Mouse (Mus musculus) CH12.LX (cell line): ENCODE data around the gene Lrig3. TPM values are rescaled to one million over a fixed set of nuclear protein-coding genes. Genes with fewer than 3 reads are reported as not detected.

Experiments
- DNase-seq: peaks from one replicate; pipeline ENCODE4 v3.0.0-alpha.2; 2013; ENCODE audit errors: extremely low read depth
- H3K27ac ChIP-seq: 2 replicates; pipeline ENCODE4 v1.5.1; 2012; ENCODE audit warnings: low read depth, mild to moderate bottlenecking, control low read depth, moderate library complexity; ENCODE audit not compliant: insufficient read depth
- H3K27me3 ChIP-seq: replicated peaks from 2 replicates; pipeline ENCODE3; 2012; ENCODE audit warnings: inconsistent platforms
- H3K36me3 ChIP-seq, 2 experiments: replicated peaks in 1 of 2; 2 replicates each; pipeline versions ENCODE3 to v1.6.1; 2012; ENCODE audit warnings: inconsistent platforms in 1 of 2, low read length in 1 of 2, mild to moderate bottlenecking in 1 of 2, mixed read lengths in 1 of 2, moderate library complexity in 1 of 2; ENCODE audit not compliant: control insufficient read depth in 1 of 2, insufficient read depth in 1 of 2
- H3K4me1 ChIP-seq, 2 experiments: 2 replicates each; pipeline ENCODE4 v1.6.1; 2012; ENCODE audit warnings: inconsistent platforms in 1 of 2, moderate library complexity in 1 of 2; ENCODE audit not compliant: insufficient read depth in 2 of 2, control insufficient read depth in 1 of 2
- H3K4me2 ChIP-seq: 2 replicates; pipeline ENCODE4 v1.6.1; 2012; ENCODE audit warnings: low read depth, mild to moderate bottlenecking, control low read depth; ENCODE audit not compliant: poor library complexity, insufficient read depth, severe bottlenecking
- H3K4me3 ChIP-seq, 3 experiments: fragments of 150-350 bp in 1 of 3; sonication (generic) in 1 of 3; replicated peaks in 1 of 3; 2 replicates each; pipeline versions ENCODE3 to v1.5.1; 2011 to 2012; ENCODE audit warnings: low read depth in 2 of 3, low read length in 2 of 3, mild to moderate bottlenecking in 2 of 3, moderate library complexity in 2 of 3, control low read depth in 1 of 3, improper control_type of control experiment in 1 of 3, inconsistent platforms in 1 of 3, mixed read lengths in 1 of 3; ENCODE audit not compliant: poor library complexity in 1 of 3
- H3K79me2 ChIP-seq: replicated peaks from 2 replicates; pipeline ENCODE4 v1.6.1; 2012; ENCODE audit warnings: mild to moderate bottlenecking, moderate library complexity; ENCODE audit not compliant: control insufficient read depth, poor library complexity, insufficient read depth, severe bottlenecking; ENCODE audit errors: extremely low read depth
- H3K9ac ChIP-seq: 2 replicates; pipeline ENCODE4 v1.6.1; 2012; ENCODE audit warnings: low read depth, mild to moderate bottlenecking, control low read depth, moderate library complexity; ENCODE audit not compliant: insufficient read depth
- H3K9me3 ChIP-seq: replicated peaks from 2 replicates; pipeline ENCODE3; 2012; ENCODE audit warnings: low read length, inconsistent platforms, mixed read lengths
- BHLHE40 ChIP-seq: IDR thresholded peaks from 2 replicates; pipeline ENCODE4 v1.6.1; 2011; ENCODE audit warnings: mild to moderate bottlenecking, low read depth, low read length, improper control_type of control experiment
- CTCF ChIP-seq, 2 experiments: IDR thresholded peaks in 1 of 2; conservative IDR thresholded peaks in 1 of 2; 2 replicates each; pipeline ENCODE4 v1.5.1; 2011 to 2012; ENCODE audit warnings: low read depth in 2 of 2, low read length in 2 of 2, improper control_type of control experiment in 1 of 2, inconsistent platforms in 1 of 2, mild to moderate bottlenecking in 1 of 2, moderate library complexity in 1 of 2
- E2F4 ChIP-seq: IDR thresholded peaks from 2 replicates; pipeline ENCODE4 v1.6.1; 2011; ENCODE audit warnings: low read depth, low read length, improper control_type of control experiment; ENCODE audit not compliant: insufficient replicate concordance
- EP300 ChIP-seq: IDR thresholded peaks from 2 replicates; pipeline ENCODE4 v1.6.1; 2011; ENCODE audit warnings: low read length, improper control_type of control experiment
- ETS1 ChIP-seq: conservative IDR thresholded peaks from 2 replicates; pipeline ENCODE4 v1.6.1; 2012; ENCODE audit warnings: low read depth, mild to moderate bottlenecking, inconsistent platforms, low read length, improper control_type of control experiment, moderate library complexity
- IRF4 ChIP-seq: IDR thresholded peaks from 2 replicates; pipeline ENCODE4 v1.6.1; 2014; ENCODE audit warnings: low read depth, mild to moderate bottlenecking, inconsistent platforms, low read length, improper control_type of control experiment
- JUN ChIP-seq: IDR thresholded peaks from 2 replicates; pipeline ENCODE4 v1.6.1; 2011; ENCODE audit warnings: low read depth, mild to moderate bottlenecking, low read length, improper control_type of control experiment, moderate library complexity; ENCODE audit not compliant: insufficient read depth
- MAX ChIP-seq: IDR thresholded peaks from 2 replicates; pipeline ENCODE4 v1.6.1; 2011; ENCODE audit warnings: low read length, improper control_type of control experiment
- NELFE ChIP-seq: IDR thresholded peaks from 2 replicates; pipeline ENCODE4 v1.6.1; 2011; ENCODE audit warnings: low read depth, low read length, improper control_type of control experiment
- NRF1 ChIP-seq: IDR thresholded peaks from 2 replicates; pipeline ENCODE4 v1.6.1; 2014; ENCODE audit warnings: low read depth, mild to moderate bottlenecking, inconsistent platforms, low read length, improper control_type of control experiment, moderate library complexity
- POLR2A ChIP-seq: IDR thresholded peaks from 2 replicates; pipeline ENCODE4 v1.6.1; 2011; ENCODE audit warnings: low read depth, mild to moderate bottlenecking, improper control_type of control experiment, low read length
- POLR2AphosphoS2 ChIP-seq: IDR thresholded peaks from 2 replicates; pipeline ENCODE4 v1.6.1; 2011; ENCODE audit warnings: low read depth, low read length, improper control_type of control experiment
- RAD21 ChIP-seq: IDR thresholded peaks from 2 replicates; pipeline ENCODE4 v1.6.1; 2011; ENCODE audit warnings: low read depth, mild to moderate bottlenecking, low read length, improper control_type of control experiment, moderate library complexity
- TBP ChIP-seq: conservative IDR thresholded peaks from 2 replicates; pipeline ENCODE4 v1.6.1; 2011; ENCODE audit warnings: low read depth, low read length, improper control_type of control experiment
- UBTF ChIP-seq: IDR thresholded peaks from 2 replicates; pipeline ENCODE4 v1.6.1; 2012; ENCODE audit warnings: low read depth, mild to moderate bottlenecking, inconsistent platforms, low read length, improper control_type of control experiment, moderate library complexity
- USF1 ChIP-seq: IDR thresholded peaks from 2 replicates; pipeline ENCODE4 v1.6.1; 2014; ENCODE audit warnings: low read depth, mild to moderate bottlenecking, inconsistent platforms, low read length, improper control_type of control experiment
- ZKSCAN1 ChIP-seq: IDR thresholded peaks from 2 replicates; pipeline ENCODE4 v1.6.1; 2012; ENCODE audit warnings: low read depth, inconsistent platforms, low read length, improper control_type of control experiment, borderline replicate concordance
- ZMIZ1 ChIP-seq: IDR thresholded peaks from 2 replicates; pipeline ENCODE4 v1.6.1; 2012; ENCODE audit warnings: low read depth, mild to moderate bottlenecking, inconsistent platforms, low read length, improper control_type of control experiment
- dilution Hi-C: fragments of 300-500 bp; cut with MboI; formaldehyde crosslinking; loops from 2 replicates; pipeline ENCODE4 v1.14.3; 2020; ENCODE audit warnings: low sequenced_read_pairs; ENCODE audit not compliant: extremely low pct_unique_long_range_greater_than_20kb, extremely low pct_ligation_motif_present
- in situ Hi-C: fragments of 300-500 bp; cut with MboI; formaldehyde crosslinking; loops from 3 replicates; pipeline ENCODE4 v1.14.3; 2019; ENCODE audit warnings: low sequenced_read_pairs, low pct_ligation_motif_present, low pct_unique_long_range_greater_than_20kb, mixed read lengths
- polyA plus RNA-seq: library from polyadenylated mRNA; unstranded; fragments of >175 nt; gene quantifications from 2 replicates; pipeline ENCODE4 v1.2.1, GENCODE M21; 2012; ENCODE audit warnings: low read depth; ENCODE audit not compliant: insufficient read length
- total RNA-seq, 2 experiments: library from RNA; depleted of rRNA; stranded (reverse); fragments of 300-350 nt in 1 of 2; fragments of >200 nt in 1 of 2; gene quantifications; 2 replicates each; pipeline ENCODE4 v1.2.3; 2012 to 2014

Gene Lrig3
- total and polyA plus RNA-seq, 3 experiments, result not detected

DNA sequence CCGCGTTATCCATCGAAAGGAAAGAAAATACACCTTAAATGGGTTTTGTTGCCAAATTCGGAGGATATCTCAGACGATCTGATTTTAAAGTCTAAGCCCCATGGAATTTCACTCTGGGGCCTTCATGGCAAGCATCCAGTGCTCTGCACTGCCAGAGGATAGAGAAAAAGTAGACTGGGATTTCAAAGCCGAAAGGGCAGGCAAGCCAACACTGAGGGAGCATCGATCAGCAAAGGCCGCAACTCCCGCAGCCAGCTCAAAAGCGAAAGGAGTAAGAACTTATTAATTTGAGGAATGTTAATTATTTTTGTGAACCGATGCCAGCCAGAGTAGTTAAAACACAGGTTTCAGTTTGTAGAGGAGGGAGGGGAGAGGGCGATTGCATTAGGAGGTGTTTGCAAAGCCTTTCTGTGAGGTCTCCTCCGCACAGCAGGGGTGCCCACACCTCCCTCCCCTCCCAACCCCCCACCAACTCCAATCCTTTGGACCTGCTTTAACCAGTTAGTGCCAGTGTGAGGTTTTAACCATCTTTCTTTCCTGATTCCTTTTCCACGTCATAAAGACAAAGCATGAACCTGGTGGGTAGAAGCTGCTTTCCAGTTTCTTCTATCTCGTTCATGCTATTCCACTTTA lies 17.0 kb upstream of the Lrig3 start:
- no peak overlapping the region for H3K4me2 ChIP-seq

DNA sequence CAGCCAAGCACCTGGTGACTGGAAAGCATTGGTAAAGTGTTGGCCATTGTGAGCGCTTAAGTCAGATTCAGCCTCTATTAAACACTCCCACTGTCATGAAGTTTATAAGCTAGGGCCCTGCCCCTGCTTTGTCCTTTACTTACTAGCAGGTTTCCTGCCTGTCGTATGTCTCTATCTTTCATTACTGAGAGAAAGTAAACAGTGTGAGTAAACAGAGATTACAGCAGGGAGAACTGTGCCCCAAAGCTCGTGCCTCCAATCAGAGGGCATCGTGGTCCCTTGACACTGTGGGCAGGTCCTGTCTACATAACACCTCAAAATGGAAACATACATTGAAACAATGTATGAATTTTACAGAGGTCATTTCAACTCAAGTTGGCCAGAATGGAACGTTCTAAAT lies 14.3 kb upstream of the Lrig3 start:
- H3K79me2 ChIP-seq, result no peaks in the 10 kb centered on the region
- H3K9ac ChIP-seq, result no peak overlapping the region
- H3K4me3 ChIP-seq, result no peak overlapping the region
- no peaks in the 10 kb centered on the region for H3K4me1 ChIP-seq
- no peaks in the 10 kb centered on the region for H3K36me3 ChIP-seq
- H3K9me3 ChIP-seq, result peaks cover 74% of the 10 kb centered on the region
- no peak overlapping the region for H3K4me2 ChIP-seq
- in situ Hi-C loops, result no loop called here
- no peaks in the 10 kb centered on the region for H3K27me3 ChIP-seq
- dilution Hi-C loops, result no loop called here
- no peak overlapping the region for H3K27ac ChIP-seq
- no peak for TF ChIP-seq TBP
- no peak for TF ChIP-seq POLR2AphosphoS2
- TF ChIP-seq EP300, result no peak
- no peak for TF ChIP-seq CTCF (conservative IDR thresholded peaks at IDR 0.05 in 1 of 2, IDR thresholded peaks at IDR 0.05 in 1 of 2; ENCODE audit: low read depth in 2 of 2, low read length in 2 of 2)
- no peak for TF ChIP-seq MAX
- TF ChIP-seq ETS1, result no peak
- no peak for TF ChIP-seq UBTF
- no peak for TF ChIP-seq ZKSCAN1
- TF ChIP-seq JUN, result no peak
- no peak for TF ChIP-seq NELFE
- TF ChIP-seq NRF1, result no peak
- TF ChIP-seq IRF4, result no peak
- no peak for TF ChIP-seq POLR2A
- no peak for TF ChIP-seq RAD21
- no peak for TF ChIP-seq BHLHE40
- no peak for TF ChIP-seq USF1
- no peak for TF ChIP-seq ZMIZ1
- no peak for TF ChIP-seq E2F4
- no peak for DNase-seq

More for the DNA sequence above, 17.0 kb upstream of the Lrig3 start:
- no peak for DNase-seq
- Histone ChIP-seq H3K79me2 (no peaks in the 10 kb centered on the region), H3K27me3 (no peaks in the 10 kb centered on the region), H3K9me3 (peaks cover 78% of the 10 kb centered on the region), H3K4me1 (no peaks in the 10 kb centered on the region), H3K36me3 (no peaks in the 10 kb centered on the region), H3K27ac (no peak overlapping the region), H3K9ac (no peak overlapping the region), H3K4me3 (no peak overlapping the region)
- TF ChIP-seq ZKSCAN1, result no peak
- TF ChIP-seq CTCF (conservative IDR thresholded peaks at IDR 0.05 in 1 of 2, IDR thresholded peaks at IDR 0.05 in 1 of 2; ENCODE audit: low read depth in 2 of 2, low read length in 2 of 2), result no peak
- in situ Hi-C loops (no loop called here), dilution Hi-C loops (no loop called here)
